Mouse (Mus musculus) intestine, embryonic 14.5 days (tissue): Measurements from ENCODE around the gene Ascc3. TPM values are rescaled to one million over a fixed set of nuclear protein-coding genes. Genes with fewer than 3 reads are reported as not detected.

Source experiments
- ATAC-seq: fragments of 200-750 bp; cut with Nextera tagmentation; replicated peaks from 2 replicates; pipeline ENCODE4 v1.8.0; 2017; ENCODE audit warnings: low read depth, moderate number of reproducible peaks, moderate TSS enrichment, moderate library complexity; ENCODE audit not compliant: low FRiP score, low TSS enrichment
- DNase-seq: peaks from one replicate; pipeline ENCODE4 v3.0.0-alpha.2; 2018; ENCODE audit warnings: low spot score
- H3K27ac ChIP-seq: fragments of 300-500 bp; sonication (generic); 2 replicates; pipeline ENCODE4 v1.5.1; 2014; ENCODE audit warnings: low read depth, mild to moderate bottlenecking, control low read depth
- H3K27me3 ChIP-seq: fragments of 300-500 bp; sonication (generic); replicated peaks from 2 replicates; pipeline ENCODE4 v1.6.1; 2014; ENCODE audit warnings: low read length, control low read depth; ENCODE audit not compliant: control insufficient read depth, insufficient read depth
- H3K36me3 ChIP-seq: fragments of 300-500 bp; sonication (generic); 2 replicates; pipeline ENCODE4 v1.6.1; 2014; ENCODE audit warnings: low read length, control low read depth; ENCODE audit not compliant: control insufficient read depth, insufficient read depth
- H3K4me1 ChIP-seq: fragments of 300-500 bp; sonication (generic); replicated peaks from 2 replicates; pipeline ENCODE4 v1.6.1; 2014; ENCODE audit warnings: low read length, control low read depth, mixed read lengths; ENCODE audit not compliant: control insufficient read depth, insufficient read depth
- H3K4me2 ChIP-seq: fragments of 300-500 bp; sonication (generic); 2 replicates; pipeline ENCODE4 v1.6.1; 2014; ENCODE audit warnings: low read length
- H3K4me3 ChIP-seq: fragments of 300-500 bp; sonication (generic); 2 replicates; pipeline ENCODE4 v1.5.1; 2014; ENCODE audit warnings: low read depth, low read length, control low read depth, mixed read lengths
- H3K9ac ChIP-seq: fragments of 300-500 bp; sonication (generic); 2 replicates; pipeline ENCODE4 v1.6.1; 2014; ENCODE audit warnings: mild to moderate bottlenecking, low read length
- H3K9me3 ChIP-seq: fragments of 300-500 bp; sonication (generic); 2 replicates; pipeline ENCODE4 v1.6.1; 2016; ENCODE audit warnings: low read length, control low read depth; ENCODE audit not compliant: control insufficient read depth
- WGBS: fragments of 180-500 bp; shearing (Covaris S2); extraction: QIAGEN DNeasy Blood & Tissue Kit; methylation state at CpG from one replicate; pipeline ENCODE4 v1.1.7; 2014; 5-methylcytosine and 5-hydroxymethylcytosine counted together
- polyA plus RNA-seq: library from polyadenylated mRNA; unstranded; fragments of >200 nt; fragmentation: Nextera tagmentation; extraction: Ambion mirVana; gene quantifications from 2 replicates; pipeline ENCODE4 v1.2.1, GENCODE M21; 2014

Gene Ascc3
- polyA plus RNA-seq, 1 experiment from 2014 or later = 26.4 TPM

DNA sequence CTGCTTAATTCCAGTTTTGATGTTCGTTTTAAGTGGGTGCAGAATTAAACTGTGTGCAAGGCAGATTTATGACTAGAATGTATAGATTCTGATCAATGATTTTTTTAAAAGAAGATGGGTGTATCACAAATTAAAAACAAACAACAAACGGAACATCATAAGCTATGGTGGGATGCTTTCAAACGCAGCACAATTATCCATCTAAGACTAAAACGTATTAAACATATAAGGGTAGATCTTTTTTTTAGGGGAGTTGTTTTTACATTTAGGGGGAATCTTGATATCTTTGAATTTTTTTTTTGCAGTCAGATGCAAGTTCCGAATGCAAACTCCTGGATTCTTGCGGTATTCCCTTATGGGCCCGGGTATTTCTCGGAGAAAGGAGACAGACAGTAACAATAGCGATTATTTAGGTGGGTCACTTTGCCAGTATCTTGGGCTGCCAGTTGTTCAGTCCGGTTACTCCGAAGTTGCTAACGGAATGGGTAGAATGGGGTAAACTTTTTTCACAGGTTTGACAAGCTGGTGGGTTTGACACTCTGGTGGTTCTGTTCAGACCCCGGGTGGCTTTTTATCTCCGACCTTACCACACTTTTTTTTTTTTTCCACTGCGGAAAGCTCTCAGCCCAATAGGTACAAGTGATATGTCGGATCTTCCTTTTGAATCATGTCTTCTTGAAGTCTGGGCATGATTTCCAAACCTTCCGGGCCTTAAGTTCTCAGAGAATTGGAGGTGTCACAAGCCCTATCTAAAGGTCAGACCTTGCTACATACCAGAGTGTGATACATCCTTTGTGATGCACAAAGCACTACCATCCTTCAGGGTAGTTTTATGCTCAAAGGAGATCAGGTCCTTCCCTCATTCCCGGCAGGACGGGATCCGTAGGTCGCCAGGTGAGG is 307.6 kb downstream of the Ascc3 start:
- peaks cover 100% of the 10 kb centered on the region for H3K27me3 ChIP-seq
- H3K4me1 ChIP-seq = no peaks in the 10 kb centered on the region
- WGBS = 4% methylated on average over 21 of the region's 21 CpGs
- H3K36me3 ChIP-seq = no peaks in the 10 kb centered on the region
- no peak overlapping the region for H3K4me3 ChIP-seq
- H3K9ac ChIP-seq = no peak overlapping the region
- DNase-seq (no peak), ATAC-seq (no peak)
- H3K9me3 ChIP-seq = no peaks in the 10 kb centered on the region
- no peak overlapping the region for H3K27ac ChIP-seq
- no peak overlapping the region for H3K4me2 ChIP-seq
